ENCODE assay signal across 8 mouse cellular contexts in genomic region chr11:59228122-59228953, GRCm38 (mm10). TPM values are rescaled to one million over a fixed set of nuclear protein-coding genes. Genes with fewer than 3 reads are reported as not detected.
A peak's percentile ranks its signal among the peaks of the same experiment; 100 is the strongest.
DNase-seq lines count a peak whose midpoint lies in the region; ATAC-seq and TF ChIP-seq lines count a peak whose summit lies in the region.

Gene Arf1 (minus strand): TSS chr11:59228270.

- H3K4me1 ChIP-seq in bone marrow macrophage, adult 2 months (ENCODE audit: control insufficient read depth, insufficient read depth, low read length) = peaks cover 31% of the 10 kb centered on the region
- peaks cover 9% of the 10 kb centered on the region; the same call in 1 of the 2 replicates for H3K4me1 ChIP-seq in embryonic fibroblast, embryonic 13.5 days (ENCODE audit: control insufficient read depth, insufficient read depth, low read length)
- peaks cover 48% of the 10 kb centered on the region for H3K4me1 ChIP-seq in heart, embryonic 10.5 days
- H3K4me1 ChIP-seq in kidney, embryonic 15.5 days = peaks cover 36% of the 10 kb centered on the region

- TF ChIP-seq POLR2A in bone marrow macrophage, adult 2 months (IDR thresholded peaks at IDR 0.05; ENCODE audit: borderline replicate concordance, low read depth, low read length) = 0 out of 2 replicates have a peak, but pooled peaks have one; percentile 24
- TF ChIP-seq POLR2A in embryonic fibroblast, embryonic 13.5 days (IDR thresholded peaks at IDR 0.05; ENCODE audit: low read depth, low read length) = peak; percentile 73

- peak within 1 kb of the TSS; percentile 72 for H3K4me2 ChIP-seq in kidney, embryonic 15.5 days

- peak; percentile 97 for ATAC-seq in kidney, embryonic 15.5 days (replicated peaks; ENCODE audit: low FRiP score)
- ATAC-seq in monocyte, adult 5-6 weeks (replicated peaks; ENCODE audit: insufficient number of reproducible peaks, low FRiP score, low TSS enrichment, poor library complexity, severe bottlenecking) = peak; percentile 77

- TF ChIP-seq CTCF in bone marrow macrophage, adult 2 months (IDR thresholded peaks at IDR 0.05; ENCODE audit: low read depth, low read length) = no peak
- TF ChIP-seq CTCF in embryonic fibroblast, embryonic 13.5 days (IDR thresholded peaks at IDR 0.05; ENCODE audit: borderline replicate concordance, insufficient read depth, low read length) = no peak

- H3K9me3 ChIP-seq in heart, embryonic 10.5 days = no peaks in the 10 kb centered on the region
- no peaks in the 10 kb centered on the region for H3K9me3 ChIP-seq in kidney, embryonic 15.5 days (replicated peaks)

- H3K4me3 ChIP-seq in bone marrow macrophage, adult 2 months (ENCODE audit: insufficient read depth, low read length) = peak within 1 kb of the TSS; percentile 92
- H3K4me3 ChIP-seq in embryonic fibroblast, embryonic 13.5 days (ENCODE audit: insufficient read depth, low read length) = peak within 1 kb of the TSS; percentile 97
- H3K4me3 ChIP-seq in heart, embryonic 10.5 days = peak within 1 kb of the TSS; percentile 99
- H3K4me3 ChIP-seq in kidney, embryonic 15.5 days (replicated peaks) = peak within 1 kb of the TSS; percentile 96

- H3K36me3 ChIP-seq in heart, embryonic 10.5 days = peaks cover 4% of the 10 kb centered on the region; the same call in 1 of the 2 replicates
- peaks cover 7% of the 10 kb centered on the region for H3K36me3 ChIP-seq in kidney, embryonic 15.5 days

- peak; percentile 96 for DNase-seq in A20 (ENCODE audit: low read depth, low spot score)
- peak; percentile 98 for DNase-seq in heart, embryonic 10.5 days (ENCODE audit: low spot score)
- DNase-seq in liver = peak; percentile 98
- DNase-seq in spleen, postnatal 4 days (ENCODE audit: low spot score in 2 of 2) = peak; percentile 98 to 99

- no peaks in the 10 kb centered on the region for H3K27me3 ChIP-seq in heart, embryonic 10.5 days (ENCODE audit: insufficient read depth, poor library complexity, severe bottlenecking)
- H3K27me3 ChIP-seq in kidney, embryonic 15.5 days = no peaks in the 10 kb centered on the region

- peak within 1 kb of the TSS; percentile 100 for H3K9ac ChIP-seq in kidney, embryonic 15.5 days

- WGBS in heart, embryonic 10.5 days = 4% methylated on average over 59 of the region's 59 CpGs
- 4% methylated on average over 59 of the region's 59 CpGs for WGBS in kidney, embryonic 15.5 days

- peak within 1 kb of the TSS; percentile 95 for H3K27ac ChIP-seq in bone marrow macrophage, adult 2 months (ENCODE audit: insufficient read depth, low read depth, low read length)
- peak within 1 kb of the TSS; percentile 92 for H3K27ac ChIP-seq in embryonic fibroblast, embryonic 13.5 days (ENCODE audit: insufficient read depth, low read length)
- H3K27ac ChIP-seq in heart, embryonic 10.5 days = peak within 1 kb of the TSS; percentile 100
- H3K27ac ChIP-seq in kidney, embryonic 15.5 days = peak within 1 kb of the TSS; percentile 98

RNA-seq across cellular contexts. Expression of gene Arf1, which starts in this region (rescaled TPM):
- polyA plus RNA-seq in bone marrow macrophage, adult 2 months (2012; ENCODE audit: insufficient read depth, insufficient read length, missing spikeins) = 295 and 301 TPM in 2 replicates
- polyA plus RNA-seq in embryonic fibroblast, embryonic 13.5 days (2011; ENCODE audit: insufficient read length, low read depth, missing spikeins) = 412 and 414 TPM in 2 replicates
- polyA plus RNA-seq in heart, embryonic 10.5 days (2016; fragmentation: Nextera tagmentation; extraction: Ambion mirVana) = 702 and 707 TPM in 2 replicates
- 700 and 709 TPM in 2 replicates for polyA plus RNA-seq in kidney, embryonic 15.5 days (2015; fragmentation: Nextera tagmentation; extraction: Ambion mirVana)
- 337 to 405 TPM (median 396 TPM) in 3 replicates for total RNA-seq in monocyte, adult 5-6 weeks (2017)

Comparison
In these comparisons a context has a peak if more than half of its experiments do, and no peak if none do; other contexts are left out.
1. Peak in every context shown above with its lines: DNase-seq, ATAC-seq, H3K4me3 ChIP-seq and H3K27ac ChIP-seq.